In genomic region chr15:10953465-10953864, GRCm38 (mm10) we compare ENCODE assay signal across 25 mouse cellular contexts. TPM values are rescaled to one million over a fixed set of nuclear protein-coding genes. Genes with fewer than 3 reads are reported as not detected.
DNase-seq lines count a peak whose midpoint lies in the region; ATAC-seq lines count a peak whose summit lies in the region.
"Had no signal": no experiment of that assay in that cellular context is flagged by ENCODE, and none has a peak within 500 bp of the region (broad histone marks: within the 10 kb centered on the region; RNA-seq: fewer than 3 reads in every experiment).

No protein-coding gene starts in this region.

- H3K4me3 ChIP-seq in kidney, embryonic 15.5 days (replicated peaks): no peak overlapping the region
- peak overlapping the region; percentile 29 for H3K4me3 ChIP-seq in limb, embryonic 15.5 days
- H3K4me3 ChIP-seq: hindbrain, embryonic 12.5 days; liver, embryonic 12.5 days; midbrain, embryonic 15.5 days had no signal

- H3K27me3 ChIP-seq in kidney, embryonic 15.5 days: no peaks in the 10 kb centered on the region
- no peaks in the 10 kb centered on the region for H3K27me3 ChIP-seq in limb, embryonic 15.5 days
- H3K27me3 ChIP-seq: CH12.LX; hindbrain, embryonic 12.5 days; midbrain, embryonic 15.5 days had no signal

- ATAC-seq in kidney, embryonic 15.5 days (replicated peaks; ENCODE audit: low FRiP score): no peak
- ATAC-seq in common myeloid progenitor, adult 5-6 weeks (replicated peaks; ENCODE audit: low read depth, poor library complexity, severe bottlenecking): peak; percentile 92
- no peak for ATAC-seq in limb, embryonic 15.5 days (ENCODE audit: insufficient number of reproducible peaks, low FRiP score, low TSS enrichment, low read depth)
- ATAC-seq: forebrain, embryonic 14.5 days; intestine, postnatal 0 days; liver, embryonic 12.5 days had no signal

- no peaks in the 10 kb centered on the region for H3K9me3 ChIP-seq in kidney, embryonic 15.5 days (replicated peaks)
- no peaks in the 10 kb centered on the region for H3K9me3 ChIP-seq in limb, embryonic 15.5 days
- H3K9me3 ChIP-seq: G1E; hindbrain, embryonic 12.5 days; liver, embryonic 12.5 days; midbrain, embryonic 15.5 days had no signal

- peak overlapping the region; percentile 72 for H3K27ac ChIP-seq in kidney, embryonic 15.5 days
- no peak overlapping the region; the same call in 1 of the 2 replicates for H3K27ac ChIP-seq in limb, embryonic 15.5 days
- H3K27ac ChIP-seq: hindbrain, embryonic 12.5 days; liver, embryonic 12.5 days; midbrain, embryonic 15.5 days had no signal

- 56% methylated on average over 1 of the region's 1 CpGs for WGBS in kidney, embryonic 15.5 days
- WGBS in limb, embryonic 15.5 days: 63% methylated on average over 1 of the region's 1 CpGs

- no peaks in the 10 kb centered on the region for H3K36me3 ChIP-seq in kidney, embryonic 15.5 days
- no peaks in the 10 kb centered on the region for H3K36me3 ChIP-seq in limb, embryonic 15.5 days
- H3K36me3 ChIP-seq: G1E; hindbrain, embryonic 12.5 days; liver, embryonic 12.5 days; midbrain, embryonic 15.5 days had no signal

- no peak overlapping the region for H3K9ac ChIP-seq in kidney, embryonic 15.5 days
- no peak overlapping the region for H3K9ac ChIP-seq in limb, embryonic 15.5 days
- H3K9ac ChIP-seq: hindbrain, embryonic 12.5 days; liver, embryonic 12.5 days; midbrain, embryonic 15.5 days had no signal

- DNase-seq in kidney, adult 9 months: no peak
- peak; percentile 67 for DNase-seq in 416B (ENCODE audit: low read depth)
- no peak for DNase-seq in adrenal gland, postnatal 25 days
- DNase-seq in left cerebral cortex, adult 8-10 months (ENCODE audit: low spot score in 2 of 2): no peak
- DNase-seq in adrenal gland, postnatal 36 days: no peak
- DNase-seq: adrenal gland, adult 8-10 months; cerebellum, adult 9-11 months; gastrocnemius, adult 2 months; left cerebral cortex, postnatal 4 days; lung, adult 2 months; right cerebral cortex, postnatal 25 days; spleen, adult 18-20 months had no signal

- H3K4me1 ChIP-seq in kidney, embryonic 15.5 days: peaks cover 35% of the 10 kb centered on the region
- H3K4me1 ChIP-seq in limb, embryonic 15.5 days: peaks cover 14% of the 10 kb centered on the region
- H3K4me1 ChIP-seq: liver, embryonic 12.5 days; midbrain, embryonic 15.5 days had no signal

- 0 out of 2 replicates have a peak overlapping the region, but pooled peaks have one; percentile 3 for H3K4me2 ChIP-seq in kidney, embryonic 15.5 days
- H3K4me2 ChIP-seq in limb, embryonic 15.5 days: peak overlapping the region; percentile 5; the same call in 1 of the 2 replicates
- H3K4me2 ChIP-seq: heart, embryonic 11.5 days; hindbrain, embryonic 12.5 days; liver, embryonic 12.5 days; midbrain, embryonic 15.5 days had no signal

RNA-seq across cellular contexts. Expression of gene C1qtnf3, which starts 1.3 kb away (rescaled TPM):
- polyA plus RNA-seq in kidney, embryonic 15.5 days (2015; fragmentation: Nextera tagmentation; extraction: Ambion mirVana): 14.7 and 15.8 TPM in 2 replicates
- not detected in 2 replicates for total RNA-seq in common myeloid progenitor, adult 5-6 weeks (2017)
- polyA plus RNA-seq in limb, embryonic 15.5 days (2015; fragmentation: Nextera tagmentation; extraction: Ambion mirVana): 167 and 188 TPM in 2 replicates
- total RNA-seq in adrenal gland, postnatal 25 days (2021): 0.57 and 0.73 TPM in 2 replicates
- total RNA-seq in left cerebral cortex, adult 8-10 months (2022): under 1 TPM in 1 of 4 experiments, not detected in 3; 0.27 TPM
- 1 to 10 TPM; 1.2 to 1.3 TPM for total RNA-seq in adrenal gland, postnatal 36 days (2021)
- total RNA-seq: CH12.LX; G1E; left cerebral cortex, adult 18-20 months; megakaryocyte-erythroid progenitor cell, adult 5-6 weeks had no signal
- polyA plus RNA-seq: G1E had no signal

RNA-seq across cellular contexts. Expression of gene Amacr, which starts 28.1 kb away (rescaled TPM):
- polyA plus RNA-seq in kidney, embryonic 15.5 days (2015; fragmentation: Nextera tagmentation; extraction: Ambion mirVana): 26.0 and 31.2 TPM in 2 replicates
- 1.4 and 3.4 TPM in 2 replicates for total RNA-seq in common myeloid progenitor, adult 5-6 weeks (2017)
- polyA plus RNA-seq in limb, embryonic 15.5 days (2015; fragmentation: Nextera tagmentation; extraction: Ambion mirVana): 19.2 and 25.4 TPM in 2 replicates
- total RNA-seq in adrenal gland, postnatal 25 days (2021): 21.1 and 22.2 TPM in 2 replicates
- 10 to 100 TPM in 2 of 4 experiments, 1 to 10 TPM in 2; 8.9 to 14.0 (median 11.3) TPM for total RNA-seq in left cerebral cortex, adult 8-10 months (2022)
- total RNA-seq in adrenal gland, postnatal 36 days (2021): 10 to 100 TPM; 14.4 to 20.0 TPM

RNA-seq across cellular contexts. Expression of gene Slc45a2, which starts 47.1 kb away (rescaled TPM):
- polyA plus RNA-seq in kidney, embryonic 15.5 days (2015; fragmentation: Nextera tagmentation; extraction: Ambion mirVana): 0.06 and 0.14 TPM in 2 replicates
- total RNA-seq in common myeloid progenitor, adult 5-6 weeks (2017): not detected in 2 replicates
- 0.50 and 0.62 TPM in 2 replicates for polyA plus RNA-seq in limb, embryonic 15.5 days (2015; fragmentation: Nextera tagmentation; extraction: Ambion mirVana)
- total RNA-seq in adrenal gland, postnatal 25 days (2021): not detected in 2 replicates
- total RNA-seq in left cerebral cortex, adult 8-10 months (2022): not detected
- not detected for total RNA-seq in adrenal gland, postnatal 36 days (2021)
- total RNA-seq: adrenal gland, adult 8-10 months; CH12.LX; gastrocnemius, adult 2 months; left cerebral cortex, postnatal 4 days; megakaryocyte-erythroid progenitor cell, adult 5-6 weeks had no signal
- polyA plus RNA-seq: forebrain, embryonic 14.5 days; G1E; intestine, postnatal 0 days; lung, adult 2 months had no signal
